Mouse (Mus musculus): ENCODE data around the gene Slco1a5. TPM values are rescaled to one million over a fixed set of nuclear protein-coding genes. Genes with fewer than 3 reads are reported as not detected.

The Slco1a5 gene
- total and polyA plus RNA-seq, 3 experiments, result 0.04 TPM; not detected in 2

- H3K36me3 ChIP-seq (ENCODE audit: control insufficient read depth in 1 of 2, insufficient read depth in 2 of 2, low read length in 2 of 2), result peaks cover 0 to 2% of the 10 kb centered on the region in 2 experiments; a peak in 1 of 4 replicates
- H3K79me2 ChIP-seq (ENCODE audit: control insufficient read depth, insufficient read depth, low read length, poor library complexity), result no peaks in the 10 kb centered on the region
- H3K27me3 ChIP-seq (ENCODE audit: control insufficient read depth in 1 of 2, insufficient read depth in 2 of 2, low read length in 2 of 2), result no peaks in the 10 kb centered on the region
- no peak overlapping the region for H3K27ac ChIP-seq (ENCODE audit: control insufficient read depth, low read depth, low read length)
- no peak overlapping the region for H3K4me3 ChIP-seq (ENCODE audit: control insufficient read depth in 1 of 2, insufficient read depth in 1 of 2, low read depth in 2 of 2, low read length in 2 of 2)
- H3K9me3 ChIP-seq (replicated peaks; ENCODE audit: insufficient read depth, low read length), result no peaks in the 10 kb centered on the region; the same call in 1 of the 2 replicates
- TF ChIP-seq MAZ (IDR thresholded peaks at IDR 0.05; ENCODE audit: low read depth, low read length) (no peak), USF2 (IDR thresholded peaks at IDR 0.05; ENCODE audit: borderline replicate concordance in 1 of 2, insufficient read depth in 1 of 2, low read depth in 1 of 2, low read length in 2 of 2) (no peak), UBTF (IDR thresholded peaks at IDR 0.05; ENCODE audit: borderline replicate concordance, insufficient read depth, low read depth, low read length) (no peak), E2F4 (IDR thresholded peaks at IDR 0.05; ENCODE audit: borderline replicate concordance, low read depth, low read length) (no peak), TAL1 (IDR thresholded peaks at IDR 0.05; ENCODE audit: low read length) (no peak), MEF2A (IDR thresholded peaks at IDR 0.05; ENCODE audit: extremely low read depth, insufficient replicate concordance, low read depth, low read length, poor library complexity, severe bottlenecking) (no peak), ZKSCAN1 (IDR thresholded peaks at IDR 0.05; ENCODE audit: low read depth, low read length) (no peak), POLR2A (IDR thresholded peaks at IDR 0.05; ENCODE audit: control insufficient read depth in 1 of 2, insufficient read depth in 1 of 2, low read depth in 1 of 2, low read length in 2 of 2, poor library complexity in 1 of 2) (no peak), TBP (IDR thresholded peaks at IDR 0.05; ENCODE audit: low read depth, low read length) (no peak), GATA1 (IDR thresholded peaks at IDR 0.05; ENCODE audit: low read depth, low read length) (no peak), ZNF384 (IDR thresholded peaks at IDR 0.05; ENCODE audit: low read depth, low read length) (no peak)
- no peak overlapping the region for H3K9ac ChIP-seq (ENCODE audit: control insufficient read depth, low read depth, low read length, poor library complexity, severe bottlenecking)
- peaks cover 4 to 5% of the 10 kb centered on the region in 2 experiments; a peak in 3 of 4 replicates for H3K4me1 ChIP-seq (ENCODE audit: control insufficient read depth in 1 of 2, insufficient read depth in 2 of 2, low read length in 2 of 2)
- no peak for DNase-seq (ENCODE audit: low read depth, low spot score)
These were observed 102.6 kb downstream of the Slco1a5 start for GRCm38 (mm10) chr6:142220138-142220537.

- no peak overlapping the region for H3K9ac ChIP-seq (ENCODE audit: control insufficient read depth, low read depth, low read length, poor library complexity, severe bottlenecking)
- H3K79me2 ChIP-seq (ENCODE audit: control insufficient read depth, insufficient read depth, low read length, poor library complexity), result no peaks in the 10 kb centered on the region
- H3K36me3 ChIP-seq (ENCODE audit: control insufficient read depth in 1 of 2, insufficient read depth in 2 of 2, low read length in 2 of 2), result no peaks in the 10 kb centered on the region; a peak in 1 of 4 replicates
- no peaks in the 10 kb centered on the region; the same call in 1 of the 2 replicates for H3K9me3 ChIP-seq (replicated peaks; ENCODE audit: insufficient read depth, low read length)
- no peaks in the 10 kb centered on the region for H3K4me1 ChIP-seq (ENCODE audit: control insufficient read depth in 1 of 2, insufficient read depth in 2 of 2, low read length in 2 of 2)
- no peak for TF ChIP-seq TBP (IDR thresholded peaks at IDR 0.05; ENCODE audit: low read depth, low read length)
- no peak for TF ChIP-seq MEF2A (IDR thresholded peaks at IDR 0.05; ENCODE audit: extremely low read depth, insufficient replicate concordance, low read depth, low read length, poor library complexity, severe bottlenecking)
- no peak for TF ChIP-seq RAD21 (IDR thresholded peaks at IDR 0.05; ENCODE audit: low read depth, low read length)
- no peaks in the 10 kb centered on the region for H3K27me3 ChIP-seq (ENCODE audit: control insufficient read depth in 1 of 2, insufficient read depth in 2 of 2, low read length in 2 of 2)
- DNase-seq (ENCODE audit: low read depth, low spot score), result no peak
- no peak overlapping the region for H3K4me3 ChIP-seq (ENCODE audit: control insufficient read depth in 1 of 2, insufficient read depth in 1 of 2, low read depth in 2 of 2, low read length in 2 of 2)
- H3K27ac ChIP-seq (ENCODE audit: control insufficient read depth, low read depth, low read length), result no peak overlapping the region
These were observed 111.0 kb downstream of the Slco1a5 start for GRCm38 (mm10) chr6:142211821-142212220.

GRCm38 (mm10) chr6:142209749-142210148, 113.0 kb downstream of the Slco1a5 start:
- H3K9ac ChIP-seq (ENCODE audit: control insufficient read depth, low read depth, low read length, poor library complexity, severe bottlenecking), result no peak overlapping the region
- H3K4me3 ChIP-seq (ENCODE audit: control insufficient read depth in 1 of 2, insufficient read depth in 1 of 2, low read depth in 2 of 2, low read length in 2 of 2), result no peak overlapping the region
- no peak for DNase-seq (ENCODE audit: low read depth, low spot score)
- no peaks in the 10 kb centered on the region for H3K27me3 ChIP-seq (ENCODE audit: control insufficient read depth in 1 of 2, insufficient read depth in 2 of 2, low read length in 2 of 2)
- H3K27ac ChIP-seq (ENCODE audit: control insufficient read depth, low read depth, low read length), result no peak overlapping the region
- H3K79me2 ChIP-seq (ENCODE audit: control insufficient read depth, insufficient read depth, low read length, poor library complexity), result no peaks in the 10 kb centered on the region
- TF ChIP-seq GABPA (IDR thresholded peaks at IDR 0.05; ENCODE audit: low read depth, low read length), result no peak
- no peak for TF ChIP-seq E2F4 (IDR thresholded peaks at IDR 0.05; ENCODE audit: borderline replicate concordance, low read depth, low read length)
- no peak for TF ChIP-seq MXI1 (IDR thresholded peaks at IDR 0.05; ENCODE audit: low read depth, low read length)
- no peak for TF ChIP-seq MAX (IDR thresholded peaks at IDR 0.05; ENCODE audit: low read length)
- no peak for TF ChIP-seq CHD2 (IDR thresholded peaks at IDR 0.05; ENCODE audit: low read length)
- TF ChIP-seq USF1 (IDR thresholded peaks at IDR 0.05; ENCODE audit: low read depth, low read length), result no peak
- TF ChIP-seq EP300 (IDR thresholded peaks at IDR 0.05; ENCODE audit: low read depth in 1 of 2, low read length in 2 of 2), result peak in 1 of 2 experiments; percentile 33; a peak in 1 of 4 replicates
- no peak for TF ChIP-seq RCOR1 (IDR thresholded peaks at IDR 0.05; ENCODE audit: low read depth, low read length)
- TF ChIP-seq ETS1 (IDR thresholded peaks at IDR 0.05; ENCODE audit: low read depth, low read length), result no peak
- TF ChIP-seq ELF1 (IDR thresholded peaks at IDR 0.05; ENCODE audit: low read depth, low read length), result no peak
- TF ChIP-seq ZNF384 (IDR thresholded peaks at IDR 0.05; ENCODE audit: low read depth, low read length), result no peak
- TF ChIP-seq USF2 (IDR thresholded peaks at IDR 0.05; ENCODE audit: borderline replicate concordance in 1 of 2, insufficient read depth in 1 of 2, low read depth in 1 of 2, low read length in 2 of 2), result no peak
- no peak for TF ChIP-seq POLR2AphosphoS2 (IDR thresholded peaks at IDR 0.05; ENCODE audit: low read length)
- TF ChIP-seq TAL1 (IDR thresholded peaks at IDR 0.05; ENCODE audit: low read length), result peak; percentile 47
- no peaks in the 10 kb centered on the region for H3K4me1 ChIP-seq (ENCODE audit: control insufficient read depth in 1 of 2, insufficient read depth in 2 of 2, low read length in 2 of 2)
- H3K9me3 ChIP-seq (replicated peaks; ENCODE audit: insufficient read depth, low read length), result no peaks in the 10 kb centered on the region
- H3K36me3 ChIP-seq (ENCODE audit: control insufficient read depth in 1 of 2, insufficient read depth in 2 of 2, low read length in 2 of 2), result no peaks in the 10 kb centered on the region; a peak in 1 of 4 replicates
